Mouse (Mus musculus) urinary bladder, postnatal 10 days (tissue): ENCODE data around the gene Ctxn2.

Experiments
- DNase-seq: peaks from one replicate; pipeline ENCODE4 v3.0.0; 2022; ENCODE audit warnings: low spot score

Gene Ctxn2

GRCm38 (mm10) chr2:125196771-125197170, 60.3 kb downstream of the Ctxn2 start:
- no peak for DNase-seq
